Mouse (Mus musculus): ENCODE results near the gene Kcnj14.

The Kcnj14 gene

GRCm38 (mm10) chr7:45820913-45821312 is 3.7 kb downstream of the Kcnj14 start:
- no peak overlapping the region for H3K4me3 ChIP-seq (replicated peaks; ENCODE audit: low read length)
- peaks cover 38% of the 10 kb centered on the region for H3K4me1 ChIP-seq (replicated peaks; ENCODE audit: low read depth, low read length)
- TF ChIP-seq NANOG (IDR thresholded peaks at IDR 0.05; ENCODE audit: borderline replicate concordance, low read length) (no peak), POU5F1 (IDR thresholded peaks at IDR 0.05; ENCODE audit: borderline replicate concordance, low read length) (no peak), CTCF (conservative IDR thresholded peaks at IDR 0.05; ENCODE audit: low read length) (no peak)
- no peaks in the 10 kb centered on the region for H3K9me3 ChIP-seq (ENCODE audit: low read length)
- peaks cover 52% of the 10 kb centered on the region for H3K36me3 ChIP-seq (ENCODE audit: insufficient read depth, low read length)
- H3K27me3 ChIP-seq (ENCODE audit: insufficient read depth, low read length), result peaks cover 10% of the 10 kb centered on the region

DNA sequence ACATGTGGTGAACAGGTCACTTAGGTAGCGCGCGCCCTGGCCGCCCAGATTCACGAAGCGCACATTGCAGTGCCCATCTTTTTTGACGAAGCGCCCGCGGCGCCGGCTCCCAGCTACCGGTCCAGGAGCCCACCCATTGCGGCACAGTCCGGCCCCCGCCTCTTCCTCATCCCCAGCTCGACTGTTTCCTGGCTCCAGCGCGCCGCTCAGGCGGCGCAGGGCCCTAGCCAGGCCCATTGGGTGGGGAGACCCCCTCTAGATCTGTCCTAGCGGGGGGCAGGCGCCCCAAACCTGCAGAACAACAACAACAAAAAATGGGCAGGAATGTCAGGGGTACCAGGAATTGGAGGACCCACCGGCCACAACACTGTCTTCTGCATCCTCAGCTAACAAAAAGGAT is 4.7 kb downstream of the Kcnj14 start:
- H3K27me3 ChIP-seq (ENCODE audit: insufficient read depth, low read length), result peaks cover 10% of the 10 kb centered on the region
- TF ChIP-seq CTCF (conservative IDR thresholded peaks at IDR 0.05; ENCODE audit: low read length) (no peak), POU5F1 (IDR thresholded peaks at IDR 0.05; ENCODE audit: borderline replicate concordance, low read length) (no peak), NANOG (IDR thresholded peaks at IDR 0.05; ENCODE audit: borderline replicate concordance, low read length) (no peak)
- H3K9me3 ChIP-seq (ENCODE audit: low read length), result no peaks in the 10 kb centered on the region
- peaks cover 38% of the 10 kb centered on the region for H3K4me1 ChIP-seq (replicated peaks; ENCODE audit: low read depth, low read length)
- peak overlapping the region; percentile 63 for H3K4me3 ChIP-seq (replicated peaks; ENCODE audit: low read length)
- peaks cover 41% of the 10 kb centered on the region for H3K36me3 ChIP-seq (ENCODE audit: insufficient read depth, low read length)

DNA sequence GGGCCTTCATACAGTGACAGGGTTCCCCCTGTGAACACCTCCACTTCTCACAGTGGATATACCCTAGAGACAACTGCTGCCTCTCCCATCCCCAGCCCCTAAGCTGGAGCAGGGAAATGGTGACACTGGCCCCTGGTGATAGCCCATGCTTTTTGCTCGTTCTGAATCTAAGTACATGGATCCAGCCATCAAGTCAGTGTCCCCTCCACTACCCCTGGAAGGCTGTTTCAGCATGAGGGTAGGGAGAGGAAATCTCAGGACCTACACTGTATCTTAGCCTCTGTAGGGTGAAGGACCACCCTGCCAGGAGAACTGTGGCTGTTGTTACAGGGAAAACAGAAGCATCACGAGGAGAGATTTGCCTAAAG is 8.6 kb downstream of the Kcnj14 start:
- TF ChIP-seq POU5F1 (IDR thresholded peaks at IDR 0.05; ENCODE audit: borderline replicate concordance, low read length) (no peak), CTCF (conservative IDR thresholded peaks at IDR 0.05; ENCODE audit: low read length) (no peak), NANOG (IDR thresholded peaks at IDR 0.05; ENCODE audit: borderline replicate concordance, low read length) (no peak)

GRCm38 (mm10) chr7:45815323-45815983 is 9.1 kb downstream of the Kcnj14 start:
- no peak for TF ChIP-seq CTCF (conservative IDR thresholded peaks at IDR 0.05; ENCODE audit: low read length)
- no peak for TF ChIP-seq POU5F1 (IDR thresholded peaks at IDR 0.05; ENCODE audit: borderline replicate concordance, low read length)
- peak overlapping the region; percentile 50; the same call in 1 of the 2 replicates for H3K4me3 ChIP-seq (replicated peaks; ENCODE audit: low read length)
- peaks cover 54% of the 10 kb centered on the region for H3K4me1 ChIP-seq (replicated peaks; ENCODE audit: low read depth, low read length)

More for the DNA sequence above, 8.6 kb downstream of the Kcnj14 start:
- Histone ChIP-seq H3K27me3 (ENCODE audit: insufficient read depth, low read length) (peaks cover 10% of the 10 kb centered on the region), H3K9me3 (ENCODE audit: low read length) (no peaks in the 10 kb centered on the region), H3K4me3 (replicated peaks; ENCODE audit: low read length) (no peak overlapping the region), H3K36me3 (ENCODE audit: insufficient read depth, low read length) (peaks cover 24% of the 10 kb centered on the region), H3K4me1 (replicated peaks; ENCODE audit: low read depth, low read length) (peaks cover 49% of the 10 kb centered on the region)

DNA sequence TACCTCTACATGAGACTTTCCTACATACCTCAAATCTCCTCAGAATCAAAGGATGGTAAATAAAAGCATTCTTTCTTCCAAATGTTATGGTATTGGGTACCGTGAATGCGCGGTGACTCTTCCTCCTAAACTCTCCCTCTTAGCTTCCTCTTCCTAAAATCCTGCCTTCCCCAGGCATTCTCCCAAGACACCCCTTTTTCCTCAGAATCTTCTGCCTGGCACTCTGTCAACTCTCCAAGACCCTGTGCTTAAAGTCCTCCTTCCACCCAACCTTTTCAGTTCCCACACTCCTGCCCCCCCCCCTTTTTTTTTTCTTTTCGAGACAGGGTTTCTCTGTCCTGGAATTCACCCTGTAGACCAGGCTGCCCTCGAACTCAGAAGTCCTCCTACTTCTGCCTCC is 9.7 kb downstream of the Kcnj14 start:
- Histone ChIP-seq H3K9me3 (ENCODE audit: low read length) (no peaks in the 10 kb centered on the region), H3K4me3 (replicated peaks; ENCODE audit: low read length) (peak overlapping the region; percentile 50; the same call in 1 of the 2 replicates), H3K36me3 (ENCODE audit: insufficient read depth, low read length) (peaks cover 33% of the 10 kb centered on the region), H3K4me1 (replicated peaks; ENCODE audit: low read depth, low read length) (peaks cover 57% of the 10 kb centered on the region), H3K27me3 (ENCODE audit: insufficient read depth, low read length) (peaks cover 10% of the 10 kb centered on the region)
- no peak for TF ChIP-seq NANOG (IDR thresholded peaks at IDR 0.05; ENCODE audit: borderline replicate concordance, low read length)
- TF ChIP-seq CTCF (conservative IDR thresholded peaks at IDR 0.05; ENCODE audit: low read length), result no peak
- TF ChIP-seq POU5F1 (IDR thresholded peaks at IDR 0.05; ENCODE audit: borderline replicate concordance, low read length), result no peak

More at GRCm38 (mm10) chr7:45815323-45815983, 9.1 kb downstream of the Kcnj14 start:
- peaks cover 26% of the 10 kb centered on the region for H3K36me3 ChIP-seq (ENCODE audit: insufficient read depth, low read length)
- H3K27me3 ChIP-seq (ENCODE audit: insufficient read depth, low read length), result peaks cover 10% of the 10 kb centered on the region
- H3K9me3 ChIP-seq (ENCODE audit: low read length), result no peaks in the 10 kb centered on the region

GRCm38 (mm10) chr7:45813787-45814779 is 10.5 kb downstream of the Kcnj14 start, which contains the start of gene Cyth2:
Gene Cyth2 (minus strand): TSS chr7:45814581.
- Histone ChIP-seq H3K4me3 (replicated peaks; ENCODE audit: low read length) (peak within 1 kb of the TSS; percentile 96), H3K4me1 (replicated peaks; ENCODE audit: low read depth, low read length) (peaks cover 64% of the 10 kb centered on the region), H3K36me3 (ENCODE audit: insufficient read depth, low read length) (peaks cover 40% of the 10 kb centered on the region), H3K9me3 (ENCODE audit: low read length) (no peaks in the 10 kb centered on the region), H3K27me3 (ENCODE audit: insufficient read depth, low read length) (peaks cover 10% of the 10 kb centered on the region)
- TF ChIP-seq CTCF (conservative IDR thresholded peaks at IDR 0.05; ENCODE audit: low read length), result no peak
- no peak for TF ChIP-seq NANOG (IDR thresholded peaks at IDR 0.05; ENCODE audit: borderline replicate concordance, low read length)
- no peak for TF ChIP-seq POU5F1 (IDR thresholded peaks at IDR 0.05; ENCODE audit: borderline replicate concordance, low read length)

- peaks cover 72% of the 10 kb centered on the region for H3K4me1 ChIP-seq (replicated peaks; ENCODE audit: low read depth, low read length)
- TF ChIP-seq POU5F1 (IDR thresholded peaks at IDR 0.05; ENCODE audit: borderline replicate concordance, low read length) (no peak), NANOG (IDR thresholded peaks at IDR 0.05; ENCODE audit: borderline replicate concordance, low read length) (no peak), CTCF (conservative IDR thresholded peaks at IDR 0.05; ENCODE audit: low read length) (no peak)
- no peaks in the 10 kb centered on the region for H3K27me3 ChIP-seq (ENCODE audit: insufficient read depth, low read length)
- H3K36me3 ChIP-seq (ENCODE audit: insufficient read depth, low read length), result peaks cover 52% of the 10 kb centered on the region
- peak overlapping the region; percentile 96 for H3K4me3 ChIP-seq (replicated peaks; ENCODE audit: low read length)
- H3K9me3 ChIP-seq (ENCODE audit: low read length), result no peaks in the 10 kb centered on the region
Measured at GRCm38 (mm10) chr7:45812921-45813320, 11.7 kb downstream of the Kcnj14 start.

Data from E14TG2a.4 (cell line).